Mouse (Mus musculus): ENCODE results near the gene Nhej1.

The Nhej1 gene

DNA sequence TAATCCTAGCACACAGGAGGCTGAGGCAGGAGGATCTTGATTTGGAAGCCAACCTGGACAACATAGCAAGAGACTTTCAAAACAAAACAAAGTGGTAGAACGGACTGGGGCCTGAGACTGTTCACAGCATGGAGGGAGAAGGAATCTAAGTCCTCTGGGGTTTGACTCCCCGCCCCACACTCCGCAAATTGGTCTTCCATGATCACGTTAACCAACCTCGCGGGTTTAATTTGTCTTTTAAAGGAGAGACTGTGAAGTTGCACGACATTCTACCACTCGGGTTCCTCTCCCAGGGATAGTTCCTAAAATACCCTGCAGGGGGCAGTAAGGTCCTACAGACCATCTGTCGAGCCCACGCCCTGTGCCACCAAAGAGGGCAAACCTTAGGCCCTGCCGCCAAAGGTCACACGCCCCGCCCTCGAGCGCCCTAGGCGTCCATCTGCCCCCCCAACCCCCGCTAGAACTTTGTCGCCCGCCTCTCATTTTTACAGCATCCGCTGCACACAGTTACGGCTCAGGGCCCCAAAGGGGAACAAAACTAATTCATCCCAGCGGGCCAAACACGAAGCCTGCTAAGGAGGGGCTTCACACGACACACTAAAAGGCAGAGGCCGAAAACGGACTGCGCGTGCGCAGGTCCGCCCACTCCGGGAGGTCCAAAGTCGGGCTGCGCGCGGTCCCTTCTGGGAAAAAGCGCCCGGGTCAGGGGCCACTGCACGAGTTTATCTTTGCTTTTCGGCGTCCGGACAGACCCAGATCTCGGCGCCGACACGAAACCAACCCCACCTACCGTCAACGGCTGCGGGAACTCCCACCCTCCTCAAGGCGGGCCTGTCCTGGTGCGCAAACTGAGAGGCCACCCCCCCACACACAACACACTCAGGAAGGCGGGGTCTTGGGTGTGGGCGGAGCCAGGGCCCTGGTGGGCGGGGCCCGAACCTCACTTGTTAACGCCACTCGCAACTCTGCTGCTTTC is at the start of gene Nhej1:
Gene Nhej1 (minus strand): TSS at position 855 of the 976 bp plus-strand sequence.
- DNase-seq = peak; percentile 92

GRCm38 (mm10) chr1:75168472-75169464 is 43.8 kb upstream of the Nhej1 start, which contains the start of gene Zfand2b:
TSS of gene Zfand2b (plus strand) at chr1:75168646.
- DNase-seq = peak; percentile 96

- no peak for DNase-seq
Observed at GRCm38 (mm10) chr1:75168093-75168471, 43.1 kb upstream of the Nhej1 start.

- DNase-seq = no peak
Observed at GRCm38 (mm10) chr1:75160256-75160617, 35.2 kb upstream of the Nhej1 start.

- DNase-seq = no peak
Observed at GRCm38 (mm10) chr1:75159540-75160255, 34.7 kb upstream of the Nhej1 start.

DNA sequence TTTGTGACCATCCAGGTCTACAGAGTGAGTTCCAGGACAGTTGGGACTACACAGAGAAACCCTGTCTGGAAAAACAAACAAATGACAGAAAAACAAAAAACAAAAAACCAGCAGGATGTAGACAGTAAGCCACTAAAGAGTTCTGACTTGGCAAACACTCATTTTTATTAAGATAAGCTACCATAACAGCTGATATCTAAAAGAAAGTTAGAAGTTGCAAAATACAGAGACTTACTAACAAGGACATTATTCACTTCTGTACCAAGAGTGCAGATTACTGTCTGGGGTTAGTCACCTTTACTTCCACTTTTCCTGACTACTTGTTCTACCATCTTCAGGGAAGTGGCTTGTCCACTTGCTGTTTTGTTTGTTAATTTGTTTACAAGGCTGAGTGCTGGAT is 34.0 kb upstream of the Nhej1 start:
- no peak for DNase-seq

DNA sequence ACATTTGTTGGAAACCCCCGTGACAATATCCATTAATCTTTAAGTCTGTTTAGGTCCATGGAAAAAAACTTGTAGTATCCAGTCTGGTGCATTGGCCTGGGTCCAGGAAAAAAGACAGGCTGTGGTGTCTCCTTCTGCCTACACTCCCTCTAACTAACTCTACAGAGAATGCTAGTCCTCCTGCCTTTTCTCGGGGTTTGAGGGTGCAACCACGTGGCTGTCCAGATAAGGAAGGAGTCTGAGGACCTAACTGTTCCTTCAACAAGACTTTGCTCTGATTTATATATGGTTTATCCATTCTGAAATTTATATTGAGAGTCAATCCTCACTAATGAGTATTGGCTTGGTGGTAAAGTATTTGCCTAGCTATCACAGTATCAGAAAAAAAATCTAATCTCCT is 30.8 kb upstream of the Nhej1 start:
- DNase-seq = no peak

- DNase-seq = no peak
Observed at GRCm38 (mm10) chr1:75148727-75149126, 23.7 kb upstream of the Nhej1 start.

DNA sequence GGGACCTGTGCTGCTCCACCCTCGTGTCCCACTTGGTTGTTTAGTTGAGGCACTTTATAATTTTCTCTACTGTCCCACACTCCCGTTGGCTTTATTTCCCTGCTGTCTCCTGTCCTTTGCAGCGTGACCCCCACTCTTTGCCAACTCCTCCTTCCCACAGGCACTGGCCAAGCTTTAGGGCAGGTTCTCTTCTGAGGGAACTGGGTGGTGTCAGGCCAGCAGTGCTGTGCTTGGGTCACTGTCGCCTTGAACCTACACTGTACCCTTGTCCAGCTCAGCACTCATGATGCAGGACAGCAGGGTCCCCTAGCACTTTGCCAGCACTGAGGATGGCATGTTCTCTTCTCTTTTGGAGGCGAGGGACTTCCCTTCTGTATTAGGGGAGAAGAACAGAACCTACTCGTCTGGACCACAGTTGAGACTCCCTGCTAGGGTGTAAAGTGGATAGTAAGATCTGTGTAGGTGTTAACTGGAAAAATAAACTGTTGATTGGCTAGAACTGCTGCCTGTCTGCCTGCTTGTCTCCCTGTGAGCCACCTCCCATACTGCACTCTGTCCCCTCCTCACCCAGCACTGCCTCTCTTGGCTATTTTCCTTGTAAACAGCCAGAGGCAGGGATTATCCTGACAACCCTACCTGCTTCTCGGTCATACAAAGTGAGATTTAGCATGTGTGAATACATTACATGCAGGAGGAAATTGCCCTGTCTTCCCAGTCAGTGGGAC is 22.6 kb upstream of the Nhej1 start:
- no peak for DNase-seq

GRCm38 (mm10) chr1:75145589-75145988 is 20.6 kb upstream of the Nhej1 start:
- no peak for DNase-seq

GRCm38 (mm10) chr1:75142301-75143261 is 17.6 kb upstream of the Nhej1 start, which contains the start of the genes Cnppd1 and Retreg2:
TSS of gene Cnppd1 (minus strand) at chr1:75142711.
TSS of gene Retreg2 (plus strand) at chr1:75142778.
- DNase-seq = peak; percentile 96

- DNase-seq = peak; percentile 56
Observed at GRCm38 (mm10) chr1:75141486-75142190, 16.6 kb upstream of the Nhej1 start.

- DNase-seq = peak; percentile 28
Observed at GRCm38 (mm10) chr1:75140601-75141190, 15.7 kb upstream of the Nhej1 start.

GRCm38 (mm10) chr1:75138448-75138847 is 13.4 kb upstream of the Nhej1 start:
- no peak for DNase-seq

- no peak for DNase-seq
Observed at GRCm38 (mm10) chr1:75136730-75137129, 11.7 kb upstream of the Nhej1 start.

DNA sequence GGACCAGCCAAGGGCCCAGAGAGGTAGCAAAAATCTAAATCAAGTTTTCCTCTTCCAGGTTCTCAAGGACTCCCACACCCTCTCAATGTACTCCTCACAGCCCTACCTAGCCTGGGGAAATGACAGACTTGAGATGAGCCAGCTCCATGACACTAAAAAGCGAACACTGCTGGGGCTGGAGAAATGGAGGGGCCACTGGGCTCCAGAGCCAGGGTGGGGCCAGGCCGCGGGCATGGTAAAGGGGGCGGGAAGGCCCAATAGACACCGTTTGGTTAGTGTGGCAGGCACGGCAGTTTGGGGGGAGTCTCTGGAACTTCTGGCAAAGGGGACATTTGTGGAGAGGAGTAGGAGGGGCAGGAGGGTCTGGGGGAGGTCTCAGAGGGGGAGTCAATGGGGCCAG is 11.3 kb upstream of the Nhej1 start:
- DNase-seq = no peak

DNA sequence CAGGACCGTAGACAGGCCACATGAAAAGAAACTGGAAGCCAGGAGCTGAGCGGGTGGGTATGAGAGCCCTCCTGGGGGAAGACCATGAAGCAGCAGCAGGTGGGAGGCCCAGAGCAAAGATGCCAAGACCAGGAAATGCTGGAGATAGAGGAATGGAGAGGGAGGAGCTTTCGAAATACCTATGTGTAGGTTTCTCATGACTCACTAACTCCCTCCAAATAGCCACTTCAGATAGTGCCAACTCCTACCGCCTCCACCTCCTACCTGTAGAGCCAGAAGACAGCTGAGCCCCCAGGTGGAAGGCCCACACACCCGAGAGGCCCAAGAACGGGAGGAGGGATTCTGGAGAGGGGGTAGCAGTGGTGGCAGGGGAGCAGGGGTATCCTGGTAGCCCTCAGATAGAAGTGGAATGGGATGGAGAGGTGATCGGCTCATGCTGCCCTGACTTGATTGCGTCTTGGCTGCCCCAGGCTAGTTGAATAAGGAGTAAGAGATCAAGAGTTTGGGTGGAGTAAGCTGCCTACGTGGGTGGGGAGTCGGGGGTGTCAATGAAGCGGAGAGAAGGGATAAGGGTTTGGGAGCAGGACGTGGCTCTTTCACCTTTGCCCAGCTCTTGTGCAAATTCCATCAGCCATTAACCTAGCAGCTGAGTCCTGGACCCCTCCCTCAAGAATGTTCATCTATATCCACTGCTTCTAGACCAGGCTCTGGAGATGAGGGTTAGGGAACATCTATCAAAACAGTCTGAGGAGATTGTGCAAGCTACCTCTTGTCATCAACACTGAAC is 8.6 kb upstream of the Nhej1 start, which contains the start of gene Slc23a3:
Gene Slc23a3 (minus strand): TSS at position 470 of the 787 bp plus-strand sequence.
- no peak for DNase-seq

DNA sequence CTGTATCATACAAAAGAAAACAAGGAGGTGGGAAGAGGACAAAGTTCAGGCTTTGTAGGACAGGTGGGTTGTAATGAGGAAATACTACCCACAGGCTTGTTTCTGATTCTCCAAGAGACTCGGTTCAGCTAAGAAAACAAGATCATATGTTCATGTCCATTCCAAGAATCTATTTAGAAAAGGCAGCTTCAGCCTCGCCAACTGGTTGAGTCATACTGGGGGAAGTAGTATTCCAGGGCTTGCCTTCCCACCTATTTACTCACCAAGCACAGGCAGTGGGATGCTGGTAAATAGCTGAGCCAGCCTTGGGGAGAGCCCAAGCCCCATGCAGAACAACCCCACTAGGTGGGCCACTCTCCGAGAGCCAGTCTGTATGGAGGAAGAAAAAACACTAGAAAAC is 3.6 kb upstream of the Nhej1 start:
- no peak for DNase-seq

DNA sequence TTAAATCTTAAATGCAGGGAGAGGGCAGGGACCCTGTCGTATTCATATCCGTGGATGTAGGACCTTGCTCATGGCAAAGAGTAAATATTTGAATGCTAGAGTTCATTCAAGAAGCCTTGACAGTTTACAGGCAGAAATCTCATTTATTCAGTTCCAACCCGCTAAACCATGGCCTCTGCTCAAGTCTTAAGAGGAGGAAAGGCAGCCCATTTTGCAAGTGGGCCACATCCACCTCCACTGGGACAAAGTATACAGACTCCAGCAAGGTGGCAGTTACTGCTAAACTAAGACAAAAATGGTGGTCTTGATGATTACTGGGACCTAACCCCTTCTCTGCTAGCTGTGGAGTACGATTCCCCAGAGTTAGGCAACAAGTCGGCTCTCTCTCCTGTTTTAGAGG is 418 bp upstream of the Nhej1 start:
- no peak for DNase-seq
